Mouse (Mus musculus) activated CD4-positive, CD25-positive, alpha-beta regulatory T cell, adult 4 months (primary cell): ENCODE results near the gene Chia1. TPM values are rescaled to one million over a fixed set of nuclear protein-coding genes. Genes with fewer than 3 reads are reported as not detected.
"Not testable (repeated sequence)": the region's sequence is repeated elsewhere in the genome, so short reads cannot be mapped to it uniquely, and the experiment has no call there.

ENCODE experiments used
- ATAC-seq: one replicate; pipeline ENCODE4 v1.8.0; 2017
- polyA plus RNA-seq, 2 experiments: library from polyadenylated mRNA; unstranded; fragments of 100-300 nt; shearing (Covaris generic); gene quantifications; one replicate each; pipeline ENCODE4 v1.2.1; 2017

Gene Chia1
- under 1 TPM; 0.20 to 0.59 TPM for polyA plus RNA-seq

DNA sequence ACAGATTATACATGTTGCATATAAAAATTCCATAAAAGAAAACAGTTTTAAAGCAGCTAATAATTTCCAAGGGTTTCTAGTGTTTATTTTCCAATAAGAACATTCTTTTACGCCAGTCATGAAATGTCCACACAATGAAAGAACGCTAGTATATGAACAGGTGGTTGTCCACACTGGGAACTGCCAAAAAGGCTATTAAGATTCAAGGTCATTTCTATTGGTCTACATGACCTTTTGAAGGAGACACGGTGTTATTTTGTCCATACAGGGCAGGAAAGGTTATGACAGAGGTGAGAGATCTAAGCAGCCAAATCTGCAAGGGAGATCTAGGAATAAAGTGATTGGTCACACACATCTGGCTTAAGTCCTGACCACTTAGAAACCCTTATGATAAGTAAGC, at the start of gene Chia1:
TSS of gene Chia1 (plus strand) at position 301 of the 400 bp plus-strand sequence.
- ATAC-seq = no peak

DNA sequence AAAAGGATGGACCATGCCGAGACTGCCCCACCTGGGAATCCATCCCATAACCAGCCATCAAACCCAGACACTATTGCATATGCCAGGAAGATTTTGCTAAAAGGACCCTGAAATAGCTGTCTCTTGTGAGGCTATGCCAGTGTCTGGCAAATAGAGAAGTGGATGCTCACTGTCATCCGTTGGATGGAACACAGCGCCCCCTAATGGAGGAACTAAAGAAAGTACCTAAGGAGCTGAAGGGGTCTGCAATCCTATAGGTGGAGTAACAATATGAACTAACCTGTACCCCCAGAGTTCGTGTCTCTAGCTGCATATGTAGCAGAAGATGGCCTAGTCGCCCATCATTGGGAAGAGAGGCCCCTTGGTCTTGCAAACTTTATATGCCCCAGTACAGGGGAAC, 45.3 kb upstream of the Chia1 start:
- ATAC-seq = not testable (repeated sequence)

DNA sequence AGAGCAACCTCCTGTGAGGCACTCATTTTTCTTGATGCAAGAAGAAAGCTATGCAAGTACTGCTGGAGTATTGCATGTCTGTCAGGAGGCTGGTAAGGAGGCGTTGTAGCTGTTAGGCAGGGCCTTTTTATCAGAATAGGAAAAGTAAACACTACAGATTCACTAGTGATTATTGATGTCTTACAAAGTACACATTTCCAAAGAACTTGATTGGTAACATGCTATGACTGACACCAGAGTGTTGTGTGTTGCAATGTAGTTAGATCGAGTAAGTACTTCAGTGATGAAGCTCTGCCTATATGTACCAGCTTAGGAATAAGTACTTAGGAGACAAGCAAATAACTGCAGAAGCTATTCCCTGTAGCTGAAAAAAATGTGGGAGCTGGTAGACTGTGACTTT, 42.0 kb upstream of the Chia1 start:
- ATAC-seq = no peak

DNA sequence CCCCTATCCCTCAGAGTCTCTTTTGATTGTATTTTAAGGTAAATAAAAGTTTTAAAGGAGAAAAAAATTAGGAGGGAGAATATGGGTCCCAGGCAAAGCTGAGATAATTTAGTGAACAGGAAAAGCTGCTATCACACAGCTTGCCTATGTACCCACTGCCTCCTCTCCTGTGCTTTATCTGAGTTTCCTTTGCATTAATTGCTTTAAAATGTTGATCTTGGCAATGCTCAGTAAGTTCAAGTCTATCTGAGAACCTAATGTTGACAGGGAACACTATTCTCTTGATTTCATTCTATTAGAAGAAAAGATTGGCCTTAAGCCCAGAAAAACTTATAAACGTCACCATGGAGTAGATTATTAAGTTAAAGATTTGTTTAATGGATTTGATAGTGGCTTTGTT, 38.2 kb upstream of the Chia1 start:
- ATAC-seq = no peak

DNA sequence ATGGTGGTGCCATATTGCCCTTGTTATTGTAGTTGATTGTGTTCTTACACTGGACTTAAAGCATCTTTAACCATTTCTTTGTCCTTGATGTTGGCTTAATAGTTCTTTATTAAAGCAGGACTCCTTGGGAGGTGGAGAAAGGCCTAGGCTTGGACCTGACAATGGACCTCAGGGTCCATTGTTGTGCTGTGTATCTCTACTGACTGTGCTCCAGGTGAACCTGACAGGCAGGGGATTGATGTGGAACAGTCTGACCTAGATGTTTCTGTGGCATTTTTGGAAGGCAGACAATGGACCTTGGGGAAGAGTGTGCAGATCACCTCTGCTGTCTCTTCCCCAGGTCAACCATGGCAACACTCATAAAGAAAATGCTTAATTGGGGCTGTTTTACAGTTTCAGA, 14.0 kb downstream of the Chia1 start:
- no peak for ATAC-seq

DNA sequence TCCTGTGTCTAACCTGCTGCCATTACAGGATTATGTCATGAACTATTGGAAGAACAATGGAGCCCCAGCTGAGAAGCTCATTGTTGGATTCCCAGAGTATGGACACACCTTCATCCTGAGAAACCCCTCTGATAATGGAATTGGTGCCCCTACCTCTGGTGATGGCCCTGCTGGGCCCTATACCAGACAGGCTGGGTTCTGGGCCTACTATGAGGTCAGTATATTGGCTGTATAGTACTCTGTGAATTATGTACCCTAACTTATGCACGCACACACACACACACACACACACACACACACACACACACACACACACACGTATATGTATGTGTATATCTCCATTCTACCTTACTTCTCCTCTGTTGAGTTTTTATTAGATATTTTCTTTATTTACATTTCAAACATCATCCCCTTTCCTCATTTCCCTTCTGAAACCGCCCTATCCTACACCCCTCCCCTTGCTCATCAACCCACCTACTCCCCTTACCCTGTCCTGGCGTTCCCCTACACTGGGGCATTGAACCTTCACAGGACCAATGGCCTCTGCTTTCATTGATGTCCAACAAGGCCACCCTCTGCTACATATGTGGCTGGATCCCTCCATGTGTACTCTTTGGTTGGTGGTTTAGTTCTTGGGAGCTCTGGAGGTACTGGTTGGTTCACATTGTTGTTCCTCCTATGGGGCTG, 15.9 kb downstream of the Chia1 start:
- ATAC-seq = no peak

DNA sequence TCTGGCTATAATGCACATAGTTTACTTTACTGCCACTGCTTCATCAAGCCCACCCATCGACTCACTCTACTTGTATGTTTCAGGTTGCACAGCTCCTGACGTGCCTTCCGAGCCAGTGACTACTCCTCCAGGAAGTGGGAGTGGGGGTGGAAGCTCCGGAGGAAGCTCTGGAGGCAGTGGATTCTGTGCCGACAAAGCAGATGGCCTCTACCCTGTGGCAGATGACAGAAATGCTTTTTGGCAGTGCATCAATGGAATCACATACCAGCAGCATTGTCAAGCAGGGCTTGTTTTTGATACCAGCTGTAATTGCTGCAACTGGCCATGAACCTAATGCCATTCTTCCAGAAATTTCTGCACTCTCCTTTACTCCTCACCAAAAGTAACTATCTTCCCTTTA, 18.7 kb downstream of the Chia1 start:
- ATAC-seq = no peak

DNA sequence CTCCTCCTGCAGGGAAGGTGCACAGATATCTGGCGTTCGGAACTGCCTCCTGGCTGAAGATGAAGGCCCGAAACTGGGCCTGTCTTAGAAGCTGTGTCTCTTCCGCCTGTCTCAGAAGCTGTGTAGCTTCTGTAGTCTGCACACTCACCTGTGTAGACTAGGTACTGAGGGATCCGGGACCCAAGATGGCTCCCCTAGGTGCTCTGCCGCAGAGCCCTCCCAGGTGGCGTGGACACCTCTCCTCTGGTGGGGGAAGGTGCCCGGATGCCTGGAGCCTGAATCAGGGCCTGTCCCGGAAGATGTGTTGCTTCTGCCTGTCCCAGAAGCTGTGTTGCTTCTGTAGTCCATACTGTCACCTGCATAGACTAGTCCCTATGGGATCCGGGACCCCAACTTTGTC, 31.1 kb downstream of the Chia1 start:
- ATAC-seq = no peak

DNA sequence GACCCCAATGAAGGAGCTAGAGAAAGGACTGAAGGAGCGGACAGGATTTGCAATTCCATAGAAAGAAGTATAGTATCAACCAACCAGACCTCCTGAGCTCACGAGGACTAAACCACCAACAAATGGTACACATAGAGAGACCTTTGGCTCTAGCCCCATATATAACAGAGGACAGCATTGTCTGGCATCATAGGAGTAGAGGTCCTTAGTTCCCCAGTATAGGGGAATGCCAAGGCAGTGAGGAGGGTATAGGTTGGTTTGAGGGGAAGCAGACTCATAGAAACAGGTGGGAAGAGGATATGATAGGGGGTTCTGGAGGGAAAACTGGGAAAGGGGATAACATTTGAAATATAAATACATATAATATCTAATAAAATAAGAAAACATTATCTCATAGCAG, 41.4 kb downstream of the Chia1 start:
- ATAC-seq = no peak

DNA sequence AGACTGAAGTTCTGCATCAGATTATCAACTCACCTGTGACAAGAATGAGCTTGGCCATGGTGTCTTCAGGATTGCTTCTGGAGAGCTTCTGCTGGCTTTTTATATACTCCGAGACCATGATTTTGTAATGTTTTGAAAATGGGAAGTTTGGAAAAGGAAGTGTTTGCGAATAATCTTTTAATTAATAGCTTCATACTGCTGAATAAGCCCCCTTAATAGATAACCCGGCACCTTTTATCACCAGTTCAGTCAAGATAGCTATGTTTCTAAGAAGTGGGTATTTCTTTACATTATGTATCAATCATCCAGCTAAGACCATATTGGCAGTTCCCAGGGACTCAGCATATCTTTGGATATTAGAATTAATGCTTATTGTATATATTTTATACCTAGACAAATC, 54.4 kb downstream of the Chia1 start, which contains the start of gene Chil3:
TSS of gene Chil3 (minus strand) at position 101 of the 400 bp plus-strand sequence.
- ATAC-seq = no peak

DNA sequence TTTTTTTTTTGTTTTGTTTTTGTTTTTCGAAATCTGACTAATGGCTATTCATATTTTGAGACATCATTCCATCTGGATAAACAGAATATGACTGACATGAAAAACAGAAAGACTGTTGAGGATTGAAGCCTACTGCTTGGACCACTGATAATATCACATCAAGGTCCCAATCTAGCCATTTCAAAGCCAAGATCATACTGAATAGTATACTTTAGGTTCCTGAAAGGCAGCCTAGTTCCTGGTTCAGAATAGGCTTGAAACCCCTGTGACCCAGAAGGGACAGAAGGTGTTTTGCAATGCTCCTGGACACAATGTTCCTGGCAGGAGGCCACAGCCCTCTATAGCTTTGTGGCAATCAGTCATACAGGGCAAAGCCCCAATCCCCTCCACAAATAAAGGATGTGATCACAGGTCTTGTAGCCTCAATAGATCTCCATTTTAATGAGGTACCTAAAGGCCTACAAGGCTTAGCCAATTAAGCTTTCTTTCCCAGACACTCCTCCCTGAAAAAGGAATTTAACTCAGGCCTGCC, 57.6 kb downstream of the Chia1 start:
- no peak for ATAC-seq

DNA sequence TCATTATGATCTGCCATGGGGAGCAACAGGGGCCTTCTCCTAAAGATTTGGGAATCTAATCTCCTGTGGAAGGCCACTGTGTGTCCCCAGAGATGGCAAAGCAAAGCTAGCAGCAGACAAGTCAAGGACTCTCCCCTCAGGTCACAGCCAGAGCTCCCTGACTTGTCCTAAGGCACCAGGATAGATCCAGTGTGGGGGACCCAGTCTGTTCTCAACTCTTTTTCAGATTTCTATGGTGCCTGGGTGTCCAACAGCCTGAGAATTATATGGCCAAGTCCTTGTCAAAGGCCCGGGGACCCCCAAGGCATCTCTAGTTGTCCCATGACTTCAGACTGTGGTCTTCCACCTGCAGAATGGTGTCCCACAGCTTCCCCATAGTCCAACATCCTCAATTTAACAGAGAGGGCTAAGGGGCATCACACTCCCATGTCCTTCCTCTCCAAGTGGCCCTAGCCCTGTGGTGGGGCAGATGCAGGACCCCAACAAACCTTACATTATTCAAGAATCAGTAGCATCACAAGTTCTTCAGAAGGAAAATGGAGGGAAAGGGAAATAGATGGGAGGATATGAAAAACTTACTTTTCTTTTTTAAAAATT, 58.2 kb downstream of the Chia1 start:
- no peak for ATAC-seq

DNA sequence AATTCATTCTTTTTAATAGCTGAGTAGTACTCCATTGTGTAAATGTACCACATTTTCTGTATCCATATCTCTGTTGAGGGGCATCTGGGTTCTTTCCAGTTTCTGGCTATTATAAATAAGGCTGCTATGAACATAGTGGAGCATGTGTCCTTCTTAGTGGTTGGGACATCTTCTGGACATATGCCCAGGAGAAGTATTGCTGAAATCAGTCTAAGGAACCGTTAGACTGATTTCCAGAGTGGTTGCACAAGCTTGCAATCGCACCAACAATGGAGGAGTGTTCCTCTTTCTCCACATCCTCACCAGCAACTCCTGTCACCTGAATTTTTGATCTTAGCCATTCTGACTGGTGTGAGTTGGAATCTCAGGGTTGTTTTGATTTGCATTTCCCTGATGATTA, 59.5 kb downstream of the Chia1 start:
- not testable (repeated sequence) for ATAC-seq

DNA sequence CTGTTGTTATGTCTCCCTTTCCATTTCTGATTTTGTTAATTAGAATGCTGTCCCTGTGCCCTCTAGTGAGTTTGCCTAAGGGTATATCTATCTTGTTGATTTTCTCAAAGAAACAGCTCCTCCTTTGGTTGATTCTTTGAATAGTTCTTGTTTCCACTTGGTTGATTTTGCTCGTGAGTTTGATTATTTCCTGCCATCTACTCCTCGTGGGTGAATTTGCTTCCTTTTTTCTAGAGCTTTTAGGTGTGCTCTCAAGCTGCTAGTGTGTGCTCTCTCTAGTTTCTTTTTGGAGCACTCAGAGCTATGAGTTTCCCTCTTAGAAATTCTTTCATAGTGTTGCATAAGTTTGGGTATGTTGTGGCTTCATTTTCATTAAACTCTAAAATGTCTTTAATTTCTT, 61.9 kb downstream of the Chia1 start:
- not testable (repeated sequence) for ATAC-seq

DNA sequence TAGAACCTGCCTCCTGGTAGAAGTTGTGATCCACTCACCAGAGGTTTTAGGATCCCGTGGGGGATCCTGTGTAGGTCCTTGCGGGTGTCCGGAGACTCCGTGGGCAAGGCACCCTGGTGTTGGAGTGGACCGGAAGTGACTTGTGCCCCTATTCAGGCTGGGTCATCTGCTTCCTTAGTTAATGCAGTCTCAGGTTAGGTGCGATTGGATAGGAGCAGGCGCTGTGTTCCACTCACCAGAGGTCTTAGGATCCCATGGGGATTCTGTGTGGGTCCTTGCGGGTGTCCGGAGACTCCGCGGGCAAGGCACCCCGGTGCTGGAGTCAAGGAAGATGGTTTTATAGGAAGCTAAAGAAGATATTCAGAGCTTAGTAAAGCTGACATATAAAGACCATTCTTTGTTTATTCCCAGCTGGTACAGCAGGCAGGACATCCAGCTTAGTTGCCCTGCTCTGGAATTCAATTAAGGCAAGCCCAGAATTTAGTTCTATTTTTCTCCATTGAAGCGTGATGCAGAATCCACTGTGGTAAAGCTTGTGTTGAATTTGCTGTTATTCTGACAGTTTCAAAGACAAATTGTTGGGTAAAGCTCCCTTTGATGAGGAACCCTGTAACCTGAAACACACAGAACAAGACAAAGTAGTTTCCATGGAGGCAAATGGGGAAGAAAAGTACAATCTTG, 64.6 kb downstream of the Chia1 start:
- no peak for ATAC-seq

Other genes starting within 250 kb of the Chia1 start
- under 1 TPM in 1 of 2 experiments, not detected in 1; 0.71 TPM for gene Adora3, start 242.4 kb upstream of the Chia1 start, polyA plus RNA-seq
- gene Tmigd3, start 242.3 kb upstream of the Chia1 start, polyA plus RNA-seq = not detected
- under 1 TPM in 1 of 2 experiments, not detected in 1; 0.46 TPM for gene I830077J02Rik, start 180.6 kb upstream of the Chia1 start, polyA plus RNA-seq
- 10 to 100 TPM; 59.5 to 64.4 TPM for gene Wdr77, start 153.9 kb upstream of the Chia1 start, polyA plus RNA-seq
- 100 to 1,000 TPM; 442 to 454 TPM for gene Atp5f1, start 153.1 kb upstream of the Chia1 start, polyA plus RNA-seq
- gene Ovgp1, start 139.5 kb upstream of the Chia1 start, polyA plus RNA-seq = 1 to 10 TPM; 1.6 to 2.2 TPM
- not detected for gene Pifo, start 98.6 kb upstream of the Chia1 start, polyA plus RNA-seq
- 10 to 100 TPM in 1 of 2 experiments, 1 to 10 TPM in 1; 7.2 to 13.2 TPM for gene Chil5, start 80.4 kb upstream of the Chia1 start, polyA plus RNA-seq
- gene Chil3, start 54.3 kb downstream of the Chia1 start, polyA plus RNA-seq = under 1 TPM in 1 of 2 experiments, not detected in 1; 0.69 TPM
- not detected for gene Chil4, start 106.3 kb downstream of the Chia1 start, polyA plus RNA-seq